ENCODE assay signal across 7 mouse cellular contexts in genomic region chr6:71990371-71990837, GRCm38 (mm10).
A peak's percentile ranks its signal among the peaks of the same experiment; 100 is the strongest.
DNase-seq lines count a peak whose midpoint lies in the region; ATAC-seq lines count a peak whose summit lies in the region.

No protein-coding gene starts in this region.

- H3K9me3 ChIP-seq in midbrain, embryonic 10.5 days (replicated peaks): no peaks in the 10 kb centered on the region
- H3K9me3 ChIP-seq in midbrain, embryonic 13.5 days: no peaks in the 10 kb centered on the region
- no peaks in the 10 kb centered on the region for H3K9me3 ChIP-seq in hindbrain, embryonic 13.5 days
- no peaks in the 10 kb centered on the region for H3K9me3 ChIP-seq in stomach, embryonic 16.5 days (replicated peaks; ENCODE audit: control insufficient read depth, low read length)

- ATAC-seq in midbrain, embryonic 13.5 days: no peak
- no peak for ATAC-seq in hindbrain, embryonic 13.5 days (ENCODE audit: low FRiP score)
- ATAC-seq in stomach, embryonic 16.5 days (ENCODE audit: insufficient read depth, low FRiP score): no peak

- no peaks in the 10 kb centered on the region for H3K36me3 ChIP-seq in midbrain, embryonic 10.5 days
- no peaks in the 10 kb centered on the region for H3K36me3 ChIP-seq in midbrain, embryonic 13.5 days
- no peaks in the 10 kb centered on the region for H3K36me3 ChIP-seq in hindbrain, embryonic 13.5 days
- no peaks in the 10 kb centered on the region for H3K36me3 ChIP-seq in stomach, embryonic 16.5 days (ENCODE audit: control insufficient read depth, insufficient read depth, low read length)

- H3K4me1 ChIP-seq in midbrain, embryonic 10.5 days: peaks cover 24% of the 10 kb centered on the region
- H3K4me1 ChIP-seq in midbrain, embryonic 13.5 days (replicated peaks): 0 out of 2 replicates have a peak, but pooled peaks cover 10% of the 10 kb centered on the region
- H3K4me1 ChIP-seq in hindbrain, embryonic 13.5 days (replicated peaks): peaks cover 28% of the 10 kb centered on the region
- peaks cover 11% of the 10 kb centered on the region for H3K4me1 ChIP-seq in stomach, embryonic 16.5 days (ENCODE audit: control insufficient read depth, insufficient read depth, low read length)

- no peak overlapping the region for H3K4me3 ChIP-seq in midbrain, embryonic 10.5 days
- H3K4me3 ChIP-seq in midbrain, embryonic 13.5 days (replicated peaks): no peak overlapping the region
- H3K4me3 ChIP-seq in hindbrain, embryonic 13.5 days: no peak overlapping the region
- no peak overlapping the region for H3K4me3 ChIP-seq in stomach, embryonic 16.5 days (replicated peaks; ENCODE audit: low read length)

- H3K27me3 ChIP-seq in midbrain, embryonic 10.5 days (ENCODE audit: low read depth, poor library complexity, severe bottlenecking): no peaks in the 10 kb centered on the region
- H3K27me3 ChIP-seq in midbrain, embryonic 13.5 days: no peaks in the 10 kb centered on the region
- H3K27me3 ChIP-seq in hindbrain, embryonic 13.5 days: no peaks in the 10 kb centered on the region
- H3K27me3 ChIP-seq in stomach, embryonic 16.5 days (ENCODE audit: control insufficient read depth, insufficient read depth, low read length): no peaks in the 10 kb centered on the region

- peak overlapping the region; percentile 55 for H3K27ac ChIP-seq in midbrain, embryonic 10.5 days (replicated peaks)
- H3K27ac ChIP-seq in midbrain, embryonic 13.5 days: no peak overlapping the region
- H3K27ac ChIP-seq in hindbrain, embryonic 13.5 days: peak overlapping the region; percentile 5; the same call in 1 of the 2 replicates
- H3K27ac ChIP-seq in stomach, embryonic 16.5 days (ENCODE audit: low read length): peak overlapping the region; percentile 49

- 74% methylated on average over 8 of the region's 8 CpGs for WGBS in midbrain, embryonic 10.5 days
- 83% methylated on average over 8 of the region's 8 CpGs for WGBS in midbrain, embryonic 13.5 days
- 73% methylated on average over 8 of the region's 8 CpGs for WGBS in hindbrain, embryonic 13.5 days
- WGBS in stomach, embryonic 16.5 days: 72% methylated on average over 8 of the region's 8 CpGs

- no peak overlapping the region for H3K9ac ChIP-seq in midbrain, embryonic 13.5 days (replicated peaks)
- H3K9ac ChIP-seq in hindbrain, embryonic 13.5 days: no peak overlapping the region
- H3K9ac ChIP-seq in stomach, embryonic 16.5 days (ENCODE audit: low read length): 0 out of 2 replicates have a peak overlapping the region, but pooled peaks have one; percentile 29

- H3K4me2 ChIP-seq in midbrain, embryonic 13.5 days (replicated peaks): no peak overlapping the region
- H3K4me2 ChIP-seq in hindbrain, embryonic 13.5 days: no peak overlapping the region
- no peak overlapping the region for H3K4me2 ChIP-seq in stomach, embryonic 16.5 days (ENCODE audit: low read depth, low read length)

- no peak for DNase-seq in midbrain, embryonic 10.5 days (ENCODE audit: low spot score)
- DNase-seq in cerebellum, adult 9-11 months: peak; percentile 92
- DNase-seq in spleen, postnatal 14 days (ENCODE audit: low spot score in 2 of 2): no peak
- DNase-seq in urinary bladder, adult 18-20 months (ENCODE audit: low spot score in 2 of 2): no peak
